Mouse (Mus musculus) embryo, embryonic 11.5 days (tissue): ENCODE data around the gene 9630041A04Rik.

Experiments
- DNase-seq: peaks from one replicate; pipeline ENCODE4 v3.0.0-alpha.2; 2012; ENCODE audit warnings: low read depth, low spot score

The 9630041A04Rik gene

GRCm38 (mm10) chr9:101918771-101919170 is 57.1 kb downstream of the 9630041A04Rik start:
- DNase-seq: no peak

GRCm38 (mm10) chr9:101919324-101919723 is 57.7 kb downstream of the 9630041A04Rik start:
- no peak for DNase-seq

- no peak for DNase-seq
These were observed 61.2 kb downstream of the 9630041A04Rik start for GRCm38 (mm10) chr9:101922846-101923245.

GRCm38 (mm10) chr9:101924829-101925228 is 63.2 kb downstream of the 9630041A04Rik start:
- DNase-seq: no peak

- no peak for DNase-seq
These were observed 72.4 kb downstream of the 9630041A04Rik start for GRCm38 (mm10) chr9:101933946-101934573.

GRCm38 (mm10) chr9:101934887-101935286 is 73.2 kb downstream of the 9630041A04Rik start:
- DNase-seq: no peak

GRCm38 (mm10) chr9:101938066-101938465 is 76.4 kb downstream of the 9630041A04Rik start:
- no peak for DNase-seq

GRCm38 (mm10) chr9:101939006-101939405 is 77.4 kb downstream of the 9630041A04Rik start:
- DNase-seq: no peak

GRCm38 (mm10) chr9:101940182-101940581 is 78.5 kb downstream of the 9630041A04Rik start:
- no peak for DNase-seq

GRCm38 (mm10) chr9:101942058-101942669 is 80.5 kb downstream of the 9630041A04Rik start:
- DNase-seq: no peak

- DNase-seq: no peak
These were observed 83.7 kb downstream of the 9630041A04Rik start for GRCm38 (mm10) chr9:101945326-101945725.

- DNase-seq: no peak
These were observed 84.2 kb downstream of the 9630041A04Rik start for GRCm38 (mm10) chr9:101945814-101946213.

- DNase-seq: no peak
These were observed 88.5 kb downstream of the 9630041A04Rik start for GRCm38 (mm10) chr9:101950101-101950500.

GRCm38 (mm10) chr9:101954529-101954928 is 92.9 kb downstream of the 9630041A04Rik start:
- no peak for DNase-seq

- no peak for DNase-seq
These were observed 94.6 kb downstream of the 9630041A04Rik start for GRCm38 (mm10) chr9:101956228-101956627.

GRCm38 (mm10) chr9:101971806-101972205 is 110.2 kb downstream of the 9630041A04Rik start:
- no peak for DNase-seq

- no peak for DNase-seq
These were observed 110.7 kb downstream of the 9630041A04Rik start for GRCm38 (mm10) chr9:101972314-101972713.

- no peak for DNase-seq
These were observed 115.3 kb downstream of the 9630041A04Rik start for GRCm38 (mm10) chr9:101976884-101977465.

GRCm38 (mm10) chr9:101981161-101981560 is 119.5 kb downstream of the 9630041A04Rik start:
- no peak for DNase-seq

- DNase-seq: no peak
These were observed 120.7 kb downstream of the 9630041A04Rik start for GRCm38 (mm10) chr9:101982378-101982777.

- no peak for DNase-seq
These were observed 125.3 kb downstream of the 9630041A04Rik start for GRCm38 (mm10) chr9:101986910-101987309.

- DNase-seq: no peak
These were observed 128.4 kb downstream of the 9630041A04Rik start for GRCm38 (mm10) chr9:101990032-101990431.

- no peak for DNase-seq
These were observed 129.2 kb downstream of the 9630041A04Rik start for GRCm38 (mm10) chr9:101990836-101991235.
